Mouse (Mus musculus): ENCODE results near the gene Znfx1.
A peak's percentile ranks its signal among the peaks of the same experiment; 100 is the strongest.

DNA sequence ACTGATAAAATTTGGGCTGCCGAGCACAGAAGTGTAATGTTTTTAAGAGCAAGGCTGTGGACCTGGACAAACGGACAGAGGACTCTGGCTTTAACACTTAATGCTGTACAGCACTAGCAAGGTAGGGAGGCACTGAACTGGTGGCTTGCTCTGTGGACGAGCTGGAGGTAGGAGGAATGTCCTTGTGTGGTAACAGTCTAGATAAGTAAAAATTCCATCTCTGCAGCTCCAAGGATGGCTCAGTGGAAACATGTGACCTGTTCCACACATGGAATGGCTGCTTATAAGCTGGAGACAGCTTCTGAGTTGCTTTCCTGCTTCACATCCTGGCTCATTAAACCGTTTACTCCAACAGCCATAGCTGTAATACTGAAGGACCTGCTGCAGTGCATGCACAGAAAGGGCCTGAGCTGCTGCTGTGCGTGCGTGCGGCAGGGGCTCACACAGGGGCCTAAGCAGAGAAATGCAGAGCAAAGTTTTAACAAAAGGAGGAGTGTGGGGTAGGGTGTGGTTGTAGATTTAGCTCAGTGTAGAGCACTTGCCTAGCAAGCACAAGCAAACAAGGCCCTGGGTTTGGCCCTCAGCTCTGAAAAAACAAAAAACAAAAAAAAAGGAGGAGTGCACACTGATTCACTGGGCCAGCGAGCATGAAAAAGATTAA lies 14.0 kb downstream of the Znfx1 start:
- TF ChIP-seq POLR2A (IDR thresholded peaks at IDR 0.05; ENCODE audit: insufficient read depth, low read length) (no peak), CTCF (IDR thresholded peaks at IDR 0.05; ENCODE audit: low read depth, low read length) (no peak), EP300 (IDR thresholded peaks at IDR 0.05; ENCODE audit: insufficient read depth, low read depth, low read length) (0 out of 2 replicates have a peak, but pooled peaks have one; percentile 6)

All from ES-Bruce4 (cell line).